Mouse (Mus musculus): ENCODE data around the gene Ifi206. TPM values are rescaled to one million over a fixed set of nuclear protein-coding genes. Genes with fewer than 3 reads are reported as not detected.

Ifi206 gene
- total and polyA plus RNA-seq, 2 experiments = 1.3 to 1.4 TPM

DNA sequence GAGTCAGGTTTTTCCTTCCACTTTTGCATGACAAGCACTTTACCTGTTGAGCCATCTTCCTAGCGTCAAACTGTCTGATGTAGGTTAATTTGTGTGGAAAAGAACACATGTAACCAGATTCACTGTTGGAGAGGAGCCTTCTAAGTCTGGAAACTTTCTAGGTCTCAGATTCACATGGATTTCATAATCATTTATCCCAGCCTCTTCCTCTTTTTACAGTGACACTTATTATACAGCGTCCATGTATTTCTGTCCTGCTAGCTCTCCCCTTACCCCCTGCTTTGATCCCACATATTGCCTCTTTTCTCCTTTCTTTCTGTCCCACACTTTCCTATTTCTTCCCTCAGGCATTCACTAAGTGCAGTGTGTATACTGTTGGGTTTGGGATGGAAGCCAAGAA, 64.5 kb downstream of the Ifi206 start:
- Histone ChIP-seq H3K9ac (ENCODE audit: low read depth, low read length) (no peak overlapping the region), H3K4me3 (ENCODE audit: insufficient read depth, low read depth, low read length) (no peak overlapping the region), H3K27ac (replicated peaks; ENCODE audit: insufficient read depth, low read depth, low read length) (no peak overlapping the region), H3K4me1 (ENCODE audit: control insufficient read depth, insufficient read depth, low read length) (no peaks in the 10 kb centered on the region), H3K79me2 (ENCODE audit: control insufficient read depth, insufficient read depth, low read length) (no peaks in the 10 kb centered on the region), H3K27me3 (ENCODE audit: control insufficient read depth, insufficient read depth, low read length) (no peaks in the 10 kb centered on the region), H3K36me3 (ENCODE audit: control insufficient read depth, insufficient read depth, low read length) (no peaks in the 10 kb centered on the region)
- WGBS = 75% methylated on average over 2 of the region's 2 CpGs
- DNase-seq (ENCODE audit: extremely low read depth, low read depth, low spot score) = no peak
- no peak for TF ChIP-seq POLR2A (IDR thresholded peaks at IDR 0.05; ENCODE audit: extremely low read depth, insufficient read depth, low read length)
- no peak for TF ChIP-seq CTCF (IDR thresholded peaks at IDR 0.05; ENCODE audit: low read depth, low read length)

DNA sequence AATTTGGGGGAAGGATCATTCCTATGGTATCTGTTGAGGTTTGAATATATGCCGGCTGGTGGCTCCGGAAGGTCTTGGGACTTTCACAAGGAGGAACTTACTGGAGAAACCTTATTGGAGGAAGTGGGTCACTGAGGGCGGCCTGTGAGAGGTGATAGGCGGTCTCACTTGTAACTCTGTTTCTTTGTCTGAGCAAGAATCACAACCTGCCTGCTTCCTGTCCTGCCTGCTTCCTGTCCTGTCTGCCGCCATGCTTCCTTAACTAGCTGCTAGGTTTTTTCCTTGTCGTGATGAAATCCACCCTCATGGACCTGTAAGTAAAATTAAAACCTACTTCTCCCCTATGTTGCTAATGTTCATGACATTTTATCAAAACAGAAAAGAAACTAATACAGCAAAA, 70.5 kb downstream of the Ifi206 start:
- Histone ChIP-seq H3K27ac (replicated peaks; ENCODE audit: insufficient read depth, low read depth, low read length) (no peak overlapping the region), H3K79me2 (ENCODE audit: control insufficient read depth, insufficient read depth, low read length) (no peaks in the 10 kb centered on the region), H3K27me3 (ENCODE audit: control insufficient read depth, insufficient read depth, low read length) (no peaks in the 10 kb centered on the region), H3K4me3 (ENCODE audit: insufficient read depth, low read depth, low read length) (no peak overlapping the region), H3K9ac (ENCODE audit: low read depth, low read length) (no peak overlapping the region), H3K4me1 (ENCODE audit: control insufficient read depth, insufficient read depth, low read length) (0 out of 2 replicates have a peak, but pooled peaks cover 2% of the 10 kb centered on the region), H3K36me3 (ENCODE audit: control insufficient read depth, insufficient read depth, low read length) (no peaks in the 10 kb centered on the region)
- peak; percentile 34 for DNase-seq (ENCODE audit: extremely low read depth, low read depth, low spot score)
- WGBS = 70% methylated on average over 6 of the region's 6 CpGs
- TF ChIP-seq POLR2A (IDR thresholded peaks at IDR 0.05; ENCODE audit: extremely low read depth, insufficient read depth, low read length) = no peak
- no peak for TF ChIP-seq CTCF (IDR thresholded peaks at IDR 0.05; ENCODE audit: low read depth, low read length)

DNA sequence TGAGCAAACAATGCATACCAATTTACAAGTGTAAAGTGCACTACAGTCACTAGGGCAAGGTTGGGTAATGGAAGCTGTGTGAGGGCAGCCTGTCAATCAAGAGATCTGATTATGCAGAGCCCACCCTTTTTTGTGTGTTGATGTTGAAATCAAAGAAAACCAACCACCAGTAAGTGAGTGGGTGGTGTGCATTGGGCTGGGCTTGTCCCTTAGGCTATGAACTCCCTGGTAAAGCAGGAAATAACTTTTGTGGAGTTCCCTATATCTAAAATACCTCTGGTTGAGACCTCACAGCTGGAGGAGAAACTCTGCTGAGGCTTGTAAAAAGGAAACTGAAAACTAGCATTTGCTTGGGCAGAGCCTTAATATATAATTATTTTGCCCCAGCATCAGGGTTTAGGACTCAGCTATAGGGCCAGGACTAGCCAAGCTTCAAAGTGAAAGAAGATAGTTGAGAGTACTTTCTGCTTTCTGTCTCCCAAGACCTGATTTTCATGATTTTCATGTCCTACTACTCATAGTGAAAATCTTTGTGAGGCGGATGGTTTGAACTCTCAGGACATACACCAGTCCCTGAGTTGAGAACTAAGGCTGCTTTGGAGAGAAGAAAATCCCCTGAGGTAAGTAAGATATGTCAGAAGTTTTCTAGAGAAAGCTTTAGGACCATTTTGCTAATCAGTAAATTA, 71.8 kb downstream of the Ifi206 start:
- Histone ChIP-seq H3K79me2 (ENCODE audit: control insufficient read depth, insufficient read depth, low read length) (no peaks in the 10 kb centered on the region), H3K9ac (ENCODE audit: low read depth, low read length) (no peak overlapping the region), H3K4me3 (ENCODE audit: insufficient read depth, low read depth, low read length) (no peak overlapping the region), H3K27ac (replicated peaks; ENCODE audit: insufficient read depth, low read depth, low read length) (no peak overlapping the region), H3K36me3 (ENCODE audit: control insufficient read depth, insufficient read depth, low read length) (no peaks in the 10 kb centered on the region), H3K27me3 (ENCODE audit: control insufficient read depth, insufficient read depth, low read length) (no peaks in the 10 kb centered on the region), H3K4me1 (ENCODE audit: control insufficient read depth, insufficient read depth, low read length) (0 out of 2 replicates have a peak, but pooled peaks cover 2% of the 10 kb centered on the region)
- 75% methylated on average over 1 of the region's 1 CpGs for WGBS
- DNase-seq (ENCODE audit: extremely low read depth, low read depth, low spot score) = peak; percentile 28
- no peak for TF ChIP-seq POLR2A (IDR thresholded peaks at IDR 0.05; ENCODE audit: extremely low read depth, insufficient read depth, low read length)
- no peak for TF ChIP-seq CTCF (IDR thresholded peaks at IDR 0.05; ENCODE audit: low read depth, low read length)

DNA sequence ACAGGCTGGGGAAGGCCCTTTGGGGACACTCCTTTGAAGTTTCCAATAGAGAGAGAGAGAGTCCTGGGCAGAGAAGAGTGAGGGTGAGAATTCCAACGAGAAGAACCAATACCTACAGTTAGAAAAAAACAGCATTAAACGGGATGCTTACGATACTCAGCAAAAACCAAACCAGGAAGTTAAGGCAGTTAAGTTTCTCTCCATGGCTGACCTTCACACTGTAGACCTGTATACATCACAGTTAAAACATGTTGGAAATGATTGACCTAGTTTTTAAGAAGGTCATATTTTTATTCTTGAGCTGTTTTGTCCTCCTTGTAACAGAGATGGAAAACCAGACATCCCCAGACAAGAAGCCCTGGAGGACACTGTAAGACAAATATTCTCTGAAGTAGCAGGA, 72.3 kb downstream of the Ifi206 start:
- H3K4me1 ChIP-seq (ENCODE audit: control insufficient read depth, insufficient read depth, low read length) = 0 out of 2 replicates have a peak, but pooled peaks cover 2% of the 10 kb centered on the region
- no peak overlapping the region for H3K27ac ChIP-seq (replicated peaks; ENCODE audit: insufficient read depth, low read depth, low read length)
- H3K27me3 ChIP-seq (ENCODE audit: control insufficient read depth, insufficient read depth, low read length) = no peaks in the 10 kb centered on the region
- no peaks in the 10 kb centered on the region for H3K79me2 ChIP-seq (ENCODE audit: control insufficient read depth, insufficient read depth, low read length)
- H3K9ac ChIP-seq (ENCODE audit: low read depth, low read length) = no peak overlapping the region
- WGBS = 82% methylated on average over 3 of the region's 3 CpGs
- TF ChIP-seq POLR2A (IDR thresholded peaks at IDR 0.05; ENCODE audit: extremely low read depth, insufficient read depth, low read length) (no peak), CTCF (IDR thresholded peaks at IDR 0.05; ENCODE audit: low read depth, low read length) (no peak)
- no peak overlapping the region for H3K4me3 ChIP-seq (ENCODE audit: insufficient read depth, low read depth, low read length)
- no peaks in the 10 kb centered on the region for H3K36me3 ChIP-seq (ENCODE audit: control insufficient read depth, insufficient read depth, low read length)
- DNase-seq (ENCODE audit: extremely low read depth, low read depth, low spot score) = no peak

Other genes with a start within 250 kb of the Ifi206 start
- gene Olfr418, start 225.0 kb downstream of the Ifi206 start, total RNA-seq (2014; rRNA removed) = not detected in 2 replicates
- gene Olfr418, start 225.0 kb downstream of the Ifi206 start, polyA plus RNA-seq (2012; rRNA removed) = not detected in 2 replicates
- not detected in 2 replicates for gene Mptx2, start 213.3 kb downstream of the Ifi206 start, total RNA-seq (2014; rRNA removed)
- not detected in 2 replicates for gene Mptx2, start 213.3 kb downstream of the Ifi206 start, polyA plus RNA-seq (2012; rRNA removed)
- gene Ackr1, start 157.3 kb downstream of the Ifi206 start, total RNA-seq (2014; rRNA removed) = 0.87 and 0.92 TPM in 2 replicates
- 4.1 and 5.2 TPM in 2 replicates for gene Ackr1, start 157.3 kb downstream of the Ifi206 start, polyA plus RNA-seq (2012; rRNA removed)
- gene Aim2, start 140.2 kb downstream of the Ifi206 start, total RNA-seq (2014; rRNA removed) = 3.0 and 3.4 TPM in 2 replicates
- gene Aim2, start 140.2 kb downstream of the Ifi206 start, polyA plus RNA-seq (2012; rRNA removed) = 0.12 and 0.44 TPM in 2 replicates
- gene Cadm3, start 123.3 kb downstream of the Ifi206 start, total RNA-seq (2014; rRNA removed) = 3.0 and 6.2 TPM in 2 replicates
- 9.2 and 10.4 TPM in 2 replicates for gene Cadm3, start 123.3 kb downstream of the Ifi206 start, polyA plus RNA-seq (2012; rRNA removed)
- gene Ifi214, start 44.9 kb upstream of the Ifi206 start, total RNA-seq (2014; rRNA removed) = 0.13 and 0.37 TPM in 2 replicates
- gene Ifi214, start 44.9 kb upstream of the Ifi206 start, polyA plus RNA-seq (2012; rRNA removed) = not detected in 2 replicates
- 3.0 and 5.5 TPM in 2 replicates for gene Ifi213, start 108.2 kb upstream of the Ifi206 start, total RNA-seq (2014; rRNA removed)
- gene Ifi213, start 108.2 kb upstream of the Ifi206 start, polyA plus RNA-seq (2012; rRNA removed) = 0.20 and 1.4 TPM in 2 replicates
- 1.3 and 1.8 TPM in 2 replicates for gene Ifi209, start 139.9 kb upstream of the Ifi206 start, total RNA-seq (2014; rRNA removed)
- gene Ifi209, start 139.9 kb upstream of the Ifi206 start, polyA plus RNA-seq (2012; rRNA removed) = 0.10 and 0.35 TPM in 2 replicates
- 0.13 and 0.18 TPM in 2 replicates for gene Ifi208, start 182.6 kb upstream of the Ifi206 start, total RNA-seq (2014; rRNA removed)
- 0.50 and 0.83 TPM in 2 replicates for gene Ifi208, start 182.6 kb upstream of the Ifi206 start, polyA plus RNA-seq (2012; rRNA removed)

Data from liver, adult 2 months (tissue).